Mouse (Mus musculus): ENCODE measurements at regions not wholly inside any gene's neighbourhood (a gene's known extent, or its start where the extent isn't known, plus 50 kb on each side); places are given as distances from the start of the nearest gene placed in this dataset.
A peak's percentile ranks its signal among the peaks of the same experiment; 100 is the strongest.

- peak; percentile 83 for DNase-seq (ENCODE audit: low read depth)
Measured at GRCm38 (mm10) chr7:145045230-145045629, 105.5 kb upstream of the Ccnd1 start.

GRCm38 (mm10) chr7:145043455-145044149 lies 103.9 kb upstream of the Ccnd1 start:
- peak; percentile 35 for DNase-seq (ENCODE audit: low read depth)

- DNase-seq (ENCODE audit: low read depth), result no peak
Measured at GRCm38 (mm10) chr7:145040871-145041270, 101.1 kb upstream of the Ccnd1 start.

GRCm38 (mm10) chr7:145034385-145034784 lies 94.7 kb upstream of the Ccnd1 start:
- no peak for DNase-seq (ENCODE audit: low read depth)

- no peak for DNase-seq (ENCODE audit: low read depth)
Measured at GRCm38 (mm10) chr7:145031275-145031674, 91.5 kb upstream of the Ccnd1 start.

GRCm38 (mm10) chr7:145030635-145031141 lies 91.0 kb upstream of the Ccnd1 start:
- peak; percentile 74 for DNase-seq (ENCODE audit: low read depth)

- DNase-seq (ENCODE audit: low read depth), result peak; percentile 40
Measured at GRCm38 (mm10) chr7:145029622-145030021, 89.9 kb upstream of the Ccnd1 start.

GRCm38 (mm10) chr7:145029124-145029523 lies 89.4 kb upstream of the Ccnd1 start:
- DNase-seq (ENCODE audit: low read depth), result no peak

GRCm38 (mm10) chr7:145027061-145027460 lies 87.3 kb upstream of the Ccnd1 start:
- DNase-seq (ENCODE audit: low read depth), result no peak

GRCm38 (mm10) chr7:145026014-145026285 lies 86.2 kb upstream of the Ccnd1 start:
- DNase-seq (ENCODE audit: low read depth), result no peak

GRCm38 (mm10) chr7:145025186-145026013 lies 85.7 kb upstream of the Ccnd1 start:
- DNase-seq (ENCODE audit: low read depth), result peak; percentile 48

- DNase-seq (ENCODE audit: low read depth), result no peak
Measured at GRCm38 (mm10) chr7:145024651-145025050, 84.9 kb upstream of the Ccnd1 start.

GRCm38 (mm10) chr7:145019137-145019536 lies 79.4 kb upstream of the Ccnd1 start:
- no peak for DNase-seq (ENCODE audit: low read depth)

GRCm38 (mm10) chr7:145018149-145018548 lies 78.4 kb upstream of the Ccnd1 start:
- no peak for DNase-seq (ENCODE audit: low read depth)

- DNase-seq (ENCODE audit: low read depth), result no peak
Measured at GRCm38 (mm10) chr7:145015463-145016085, 75.8 kb upstream of the Ccnd1 start.

- DNase-seq (ENCODE audit: low read depth), result no peak
Measured at GRCm38 (mm10) chr7:145010757-145011156, 71.0 kb upstream of the Ccnd1 start.

GRCm38 (mm10) chr7:145010004-145010403 lies 70.3 kb upstream of the Ccnd1 start:
- DNase-seq (ENCODE audit: low read depth), result no peak

- no peak for DNase-seq (ENCODE audit: low read depth)
Measured at GRCm38 (mm10) chr7:145008662-145009333, 69.1 kb upstream of the Ccnd1 start.

- DNase-seq (ENCODE audit: low read depth), result no peak
Measured at GRCm38 (mm10) chr7:145007216-145007615, 67.5 kb upstream of the Ccnd1 start.

GRCm38 (mm10) chr7:145001503-145002084 lies 61.9 kb upstream of the Ccnd1 start:
- peak; percentile 21 for DNase-seq (ENCODE audit: low read depth)

- no peak for DNase-seq (ENCODE audit: low read depth)
Measured at GRCm38 (mm10) chr7:144999741-145000140, 60.0 kb upstream of the Ccnd1 start.

- DNase-seq (ENCODE audit: low read depth), result no peak
Measured at GRCm38 (mm10) chr7:144996847-144997246, 57.1 kb upstream of the Ccnd1 start.
